Mouse (Mus musculus): ENCODE results near the gene Kif4.

DNA sequence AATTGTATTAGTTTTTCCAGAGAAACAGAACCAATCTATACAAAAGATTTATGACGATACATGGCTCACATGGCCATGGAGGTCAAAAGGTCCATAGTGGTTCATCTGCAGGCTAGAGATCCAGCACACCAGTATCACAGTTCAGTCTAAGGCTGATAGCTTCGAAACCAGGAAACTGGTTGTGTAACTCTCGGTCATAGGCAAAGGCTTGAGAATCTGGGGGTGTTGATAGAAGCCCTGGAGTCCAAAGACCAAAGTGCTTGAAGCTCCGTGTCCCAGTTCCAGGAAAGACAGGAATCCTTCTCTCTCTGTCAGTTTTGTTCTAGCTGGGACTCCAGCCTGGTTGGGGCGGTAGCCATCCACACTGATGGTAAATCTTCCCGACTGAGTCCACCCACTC is 82.5 kb downstream of the Kif4 start:
- no peak for TF ChIP-seq CTCF (IDR thresholded peaks at IDR 0.05)
- TF ChIP-seq EP300 (IDR thresholded peaks at IDR 0.05) = no peak
